Mouse (Mus musculus): Measurements from ENCODE around the gene Fam216a.

- TF ChIP-seq CTCF (IDR thresholded peaks at IDR 0.05; ENCODE audit: borderline replicate concordance, insufficient read depth, low read length) (no peak), POLR2A (IDR thresholded peaks at IDR 0.05; ENCODE audit: low read depth, low read length) (no peak)
Measured at GRCm38 (mm10) chr5:122414351-122414750, 42.2 kb upstream of the Fam216a start.
